Mouse (Mus musculus) lung, postnatal 4 days (tissue): ENCODE results near the gene Plekhm1.
A peak's percentile ranks its signal among the peaks of the same experiment; 100 is the strongest.
"Not testable (repeated sequence)": the region's sequence is repeated elsewhere in the genome, so short reads cannot be mapped to it uniquely, and the experiment has no call there.

Source experiments
- DNase-seq, 2 experiments: peaks; one replicate each; pipeline ENCODE4 v3.0.0; 2021

Gene Plekhm1

DNA sequence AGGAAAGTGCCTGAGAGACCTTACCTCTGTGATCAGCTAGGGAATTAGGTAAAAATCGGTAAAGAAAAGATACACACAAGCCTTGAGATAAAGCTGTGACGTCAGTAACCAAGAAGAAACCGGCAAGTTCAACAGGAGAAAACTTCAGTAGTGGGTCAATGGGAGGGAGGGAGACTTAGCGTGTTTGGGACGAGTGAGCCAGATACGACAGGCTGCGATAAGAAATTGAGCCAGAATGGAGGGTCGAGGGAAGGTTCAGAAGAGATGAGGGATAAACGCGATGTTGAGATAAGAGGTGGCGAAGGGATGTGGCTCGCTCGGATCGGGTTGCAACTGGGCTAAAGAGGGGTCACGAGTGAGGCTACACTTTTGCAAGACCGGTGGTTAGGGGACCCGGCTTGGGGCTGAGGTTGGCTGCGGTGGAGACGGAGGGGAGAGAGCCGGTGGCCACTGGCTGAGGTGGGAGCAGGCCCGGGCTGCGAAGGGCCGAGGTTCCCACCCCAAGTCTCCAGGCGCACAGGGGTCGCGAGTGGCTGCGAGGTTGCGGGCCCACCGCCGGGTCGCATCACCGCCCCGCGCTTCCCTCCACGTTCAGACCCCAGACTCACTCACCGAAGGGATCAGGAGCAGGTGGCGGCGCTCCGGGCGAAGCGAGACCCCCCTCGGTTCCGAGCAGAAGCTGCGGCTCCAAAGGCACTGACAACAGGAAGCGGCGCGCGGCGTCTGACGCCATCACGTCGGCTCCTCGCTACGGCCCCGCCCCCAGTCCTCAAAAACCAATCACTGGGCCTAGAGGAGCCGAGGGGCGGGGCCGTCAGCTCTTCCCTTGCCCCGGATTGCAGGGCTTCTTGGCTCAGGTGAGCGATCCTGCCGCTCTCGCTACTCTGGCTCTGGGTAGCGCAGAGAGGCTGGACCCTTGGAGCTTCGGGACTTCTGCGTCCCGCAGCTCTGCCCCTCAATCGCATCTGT is at the start of gene Plekhm1:
TSS of gene Plekhm1 (minus strand) at position 707 of the 969 bp plus-strand sequence.
- peak; percentile 96 for DNase-seq

DNA sequence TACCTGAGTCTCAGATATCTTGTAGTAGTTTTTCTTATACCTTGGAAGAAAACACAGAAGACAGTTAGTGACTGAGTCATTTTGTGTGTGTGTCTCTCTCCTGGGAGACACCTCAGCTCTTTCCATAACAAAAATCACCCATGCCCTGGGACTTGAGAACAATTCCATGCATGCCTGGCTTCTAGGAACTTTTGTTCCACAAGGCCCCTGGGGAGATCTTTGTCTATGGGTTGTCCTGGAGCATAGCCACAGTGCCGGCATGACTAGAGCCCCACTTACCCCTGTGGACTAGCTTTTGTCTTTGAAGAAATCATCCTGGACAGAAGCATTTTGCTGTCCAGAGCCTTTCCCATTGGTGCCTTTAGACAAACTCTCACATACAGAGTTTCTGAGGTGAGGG is 38.6 kb upstream of the Plekhm1 start:
- not testable (repeated sequence) for DNase-seq

DNA sequence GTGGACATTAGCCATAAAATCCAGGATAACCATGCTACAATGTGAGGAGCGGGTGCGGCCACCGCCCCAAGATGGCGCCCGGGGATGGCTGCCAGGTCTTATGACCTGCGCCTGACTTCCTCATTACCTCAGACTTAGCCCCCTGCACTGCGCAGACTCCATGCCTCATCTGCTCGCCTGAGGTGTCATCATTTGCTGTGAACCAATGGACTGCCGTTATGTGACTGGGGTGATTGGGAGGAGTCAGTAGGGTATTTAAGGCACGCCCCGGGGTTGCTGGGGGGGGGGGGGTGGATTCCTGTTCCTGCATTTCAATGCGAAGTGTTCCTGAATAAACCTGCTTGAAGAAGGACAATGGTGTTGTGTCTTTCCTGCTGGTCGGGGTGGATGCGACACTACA is 37.2 kb upstream of the Plekhm1 start:
- DNase-seq, result not testable (repeated sequence)

DNA sequence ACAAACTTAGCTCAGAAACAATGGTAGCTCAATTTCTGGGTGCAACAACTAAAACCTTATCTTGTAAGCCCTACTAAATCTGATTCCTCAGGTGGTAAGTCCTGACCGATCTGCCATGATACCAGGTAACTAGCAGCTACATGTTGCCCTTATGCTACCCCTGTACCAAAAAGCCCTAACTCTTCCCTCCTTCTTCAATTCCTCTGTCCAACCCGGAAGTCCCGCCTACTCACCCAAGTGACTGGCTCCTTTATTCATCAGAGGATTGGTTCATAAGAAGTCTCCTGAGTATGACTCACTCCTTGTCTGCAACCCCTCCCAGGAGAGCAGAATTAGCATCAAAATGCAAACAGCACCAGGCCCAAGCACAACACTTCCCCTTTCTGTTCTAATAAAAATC is 31.2 kb upstream of the Plekhm1 start:
- DNase-seq, result peak in 1 of 2 experiments; percentile 26

DNA sequence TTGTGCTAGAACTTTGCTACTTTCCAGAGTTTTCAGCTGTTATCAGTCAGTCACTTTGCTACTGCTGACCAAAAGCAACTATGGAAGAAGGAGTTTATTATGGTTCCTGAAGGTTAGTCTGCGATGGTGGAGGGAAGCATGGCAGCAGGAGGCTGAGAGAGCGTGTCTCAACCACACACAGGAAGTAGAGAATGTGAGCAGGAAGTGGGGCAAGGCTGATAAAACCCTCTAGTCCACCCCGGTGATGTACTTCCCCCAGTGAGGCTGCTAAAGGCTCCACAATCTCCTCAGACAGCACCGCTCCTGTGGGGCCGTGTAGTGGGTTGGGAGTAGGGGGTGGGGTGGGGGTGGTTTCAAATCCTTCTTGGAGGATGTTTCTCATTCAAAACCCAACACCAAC is 23.8 kb upstream of the Plekhm1 start:
- DNase-seq, result no peak

DNA sequence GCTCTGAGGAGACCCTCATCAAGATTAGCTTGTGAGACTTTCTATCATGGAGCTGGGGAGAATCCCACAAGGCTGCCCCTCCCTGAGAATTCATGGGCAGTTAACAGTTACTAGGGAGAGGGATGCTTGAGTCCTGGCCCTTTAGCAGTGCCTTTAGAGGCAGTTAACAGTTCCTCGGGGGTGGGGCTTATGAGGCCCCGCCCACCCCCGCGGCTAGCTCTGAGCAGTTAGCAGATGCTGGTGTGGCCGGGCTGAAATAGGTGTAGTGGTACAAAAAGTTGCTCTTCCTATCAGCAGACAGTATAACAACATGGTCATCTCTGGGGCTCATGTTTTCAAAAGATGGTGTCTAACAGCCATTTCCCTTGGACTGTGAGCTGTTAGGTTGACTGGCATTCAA is 12.5 kb upstream of the Plekhm1 start:
- DNase-seq, result no peak

DNA sequence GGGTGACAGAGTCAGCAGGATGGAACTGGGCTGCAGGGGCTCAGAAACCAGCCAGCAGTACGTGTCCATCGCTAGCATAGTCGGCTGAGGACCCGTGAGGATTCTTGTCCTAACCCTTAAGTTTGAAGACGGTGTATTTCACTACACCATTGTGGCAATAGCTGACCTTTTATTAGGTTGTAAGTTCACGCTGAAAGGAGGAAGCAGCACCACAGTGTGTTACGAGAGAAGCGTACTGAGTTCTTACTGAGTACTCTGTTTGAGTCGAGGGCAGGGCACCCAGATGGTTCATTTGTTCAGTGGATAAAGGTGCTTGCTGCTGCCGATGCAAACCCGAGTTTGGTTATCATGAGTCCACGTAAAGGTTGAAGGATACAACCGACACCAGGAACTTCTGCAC is 7.2 kb upstream of the Plekhm1 start:
- DNase-seq, result no peak

DNA sequence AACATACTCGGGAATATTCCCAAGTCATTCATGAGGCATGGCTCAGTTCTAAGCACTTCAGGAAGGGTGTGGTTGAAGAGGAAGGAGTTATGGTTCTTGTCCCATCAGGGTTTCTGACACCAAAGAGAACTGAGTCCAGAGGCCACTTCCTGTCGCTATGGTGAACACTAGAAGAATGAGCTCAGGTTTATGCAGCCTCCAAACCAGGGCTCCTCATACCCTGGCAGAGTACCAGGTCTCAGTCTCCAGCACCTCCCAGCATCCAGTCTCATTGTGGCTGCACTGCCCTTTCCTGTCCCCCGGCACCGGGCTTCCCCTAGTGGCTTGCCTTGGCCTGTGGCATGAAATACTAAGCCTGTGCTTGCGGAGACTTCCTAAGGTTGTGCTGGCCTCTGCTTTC is 6.7 kb upstream of the Plekhm1 start:
- DNase-seq, result no peak

DNA sequence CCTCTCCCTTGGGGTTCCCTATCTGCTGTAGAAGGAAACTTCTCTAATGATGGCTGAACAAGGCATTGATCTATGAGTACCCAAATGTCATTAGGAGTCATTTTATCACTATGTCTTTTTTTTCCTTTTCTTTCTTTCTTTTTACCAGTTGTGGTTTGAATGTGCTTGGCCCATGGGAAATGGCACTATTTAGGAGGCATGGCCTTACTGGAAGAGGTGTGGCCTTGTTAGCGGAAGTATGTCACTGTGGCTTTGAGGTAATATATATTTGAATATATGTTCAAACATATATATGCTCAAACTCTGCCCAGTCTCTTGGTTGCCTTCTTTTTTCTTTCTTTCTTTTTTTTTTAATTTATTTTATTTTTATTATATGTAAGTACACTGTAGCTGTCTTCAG is 1.0 kb upstream of the Plekhm1 start:
- no peak for DNase-seq

DNA sequence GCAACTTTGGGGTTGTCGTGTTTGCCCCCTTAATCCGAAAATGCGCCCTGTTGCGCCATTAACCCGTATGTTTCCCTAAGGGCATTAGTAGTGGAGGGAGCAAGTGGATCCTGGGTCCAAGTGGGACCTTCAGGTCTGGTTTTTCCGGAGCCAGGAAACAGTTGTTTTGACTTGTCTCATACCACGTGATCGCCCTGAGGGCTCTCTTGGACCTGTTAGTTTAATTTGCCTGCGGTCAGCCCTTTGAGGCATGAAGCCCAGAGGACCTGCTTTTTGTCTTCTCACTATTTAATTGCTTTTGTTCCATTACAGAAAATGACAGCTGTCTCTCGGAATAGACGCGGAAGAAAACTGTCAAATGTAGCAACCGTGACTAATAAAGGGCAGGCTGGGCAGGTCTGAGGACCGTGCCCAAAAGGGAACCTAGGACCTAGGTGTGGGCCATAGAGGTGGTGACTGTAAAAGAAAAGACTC is 500 bp upstream of the Plekhm1 start:
- DNase-seq, result peak in 1 of 2 experiments; percentile 50

DNA sequence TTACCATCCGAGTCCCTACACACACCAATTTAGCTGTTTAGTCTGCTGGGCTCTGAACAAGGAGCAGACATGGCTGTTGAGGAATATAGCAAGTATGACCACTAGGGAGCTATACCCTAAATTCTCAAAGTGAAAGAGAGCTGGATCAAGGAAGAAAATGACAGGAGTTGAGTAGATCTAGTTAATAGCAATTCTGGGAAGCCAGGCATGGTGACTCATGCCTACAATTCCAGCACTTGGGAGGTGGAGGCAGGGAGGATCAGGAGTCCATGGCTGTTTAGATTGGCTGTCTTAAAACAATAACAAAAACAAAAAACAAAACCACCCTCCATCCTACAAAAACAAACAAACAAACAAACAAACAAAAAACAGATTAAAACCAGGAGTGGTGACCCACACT is 1.2 kb downstream of the Plekhm1 start:
- no peak for DNase-seq

DNA sequence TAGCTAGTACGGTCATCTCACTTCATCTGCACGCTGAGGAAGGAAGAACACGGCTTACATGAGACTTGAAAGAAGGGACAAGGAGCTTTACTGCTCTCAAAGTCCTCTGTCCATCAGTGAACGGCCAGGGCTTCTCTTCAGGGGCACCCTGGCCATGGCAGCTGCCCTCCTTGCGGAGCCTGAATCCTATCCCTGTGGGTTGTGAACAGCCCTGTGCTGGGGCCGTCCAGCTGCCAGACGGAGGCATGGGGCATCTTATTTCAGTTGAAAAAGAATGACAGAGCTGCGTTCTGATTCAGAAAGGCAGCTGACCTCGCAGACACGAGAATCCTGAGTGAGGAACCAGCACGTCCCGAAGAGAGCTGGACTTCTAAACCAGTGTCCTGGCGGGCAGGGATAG is 3.6 kb downstream of the Plekhm1 start:
- no peak for DNase-seq

DNA sequence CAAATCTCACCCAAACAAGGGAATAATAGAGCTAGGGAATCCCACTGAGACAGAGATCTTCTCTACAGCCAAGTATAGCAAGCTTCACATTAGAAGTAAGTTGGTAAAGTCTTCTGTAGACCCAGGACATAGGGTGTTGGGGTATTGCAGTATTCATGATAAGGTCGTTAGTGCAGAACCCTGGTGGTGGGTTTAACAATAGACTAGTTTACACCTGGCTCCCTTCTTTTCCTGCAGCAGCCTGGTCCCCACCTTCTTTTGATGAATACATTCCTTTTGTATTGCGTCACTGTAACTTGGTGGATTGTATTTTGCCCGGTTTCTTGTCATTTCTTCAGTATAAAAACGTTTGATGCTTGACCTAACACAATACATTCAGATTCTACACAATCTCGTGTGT is 5.4 kb downstream of the Plekhm1 start:
- not testable (repeated sequence) for DNase-seq

DNA sequence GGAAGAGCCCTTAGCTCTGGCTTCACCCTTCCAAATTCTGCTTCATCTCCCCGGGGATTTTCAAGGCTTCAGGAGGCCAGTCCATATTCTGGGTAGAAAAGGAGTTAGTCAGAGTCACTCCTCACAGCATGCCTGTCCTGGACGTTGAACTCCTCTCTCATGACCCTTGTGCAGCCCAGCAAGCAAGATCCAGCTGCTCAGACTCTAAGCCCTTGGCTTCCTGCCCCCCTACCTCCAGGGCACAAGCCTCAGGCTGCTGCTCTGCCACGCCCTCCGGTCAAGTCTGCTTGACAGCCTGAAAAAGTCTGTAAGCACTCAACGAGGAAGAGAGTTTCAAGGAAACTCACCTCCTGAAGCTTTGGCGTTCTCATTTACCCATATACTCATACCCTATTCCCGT is 5.9 kb downstream of the Plekhm1 start:
- DNase-seq, result peak; percentile 44 to 76

DNA sequence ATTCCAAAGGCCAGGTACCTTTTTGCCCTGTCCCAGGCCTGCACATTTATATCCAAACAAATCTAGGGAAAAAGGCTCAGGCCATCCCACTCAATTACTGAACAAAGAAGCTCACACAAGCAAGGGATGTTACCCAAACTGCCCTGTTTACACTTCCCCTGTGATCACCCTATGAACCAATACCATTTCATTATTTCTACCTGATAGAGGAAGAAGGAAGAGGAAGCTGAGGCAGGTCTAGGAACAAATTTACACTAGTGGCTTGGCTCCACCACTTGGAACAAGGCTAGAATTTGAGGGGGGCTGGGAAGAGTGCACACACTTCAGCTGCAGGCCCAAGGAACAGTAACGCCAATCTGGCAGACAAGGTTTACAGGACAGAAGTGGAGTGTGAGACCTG is 6.7 kb downstream of the Plekhm1 start:
- DNase-seq, result no peak

DNA sequence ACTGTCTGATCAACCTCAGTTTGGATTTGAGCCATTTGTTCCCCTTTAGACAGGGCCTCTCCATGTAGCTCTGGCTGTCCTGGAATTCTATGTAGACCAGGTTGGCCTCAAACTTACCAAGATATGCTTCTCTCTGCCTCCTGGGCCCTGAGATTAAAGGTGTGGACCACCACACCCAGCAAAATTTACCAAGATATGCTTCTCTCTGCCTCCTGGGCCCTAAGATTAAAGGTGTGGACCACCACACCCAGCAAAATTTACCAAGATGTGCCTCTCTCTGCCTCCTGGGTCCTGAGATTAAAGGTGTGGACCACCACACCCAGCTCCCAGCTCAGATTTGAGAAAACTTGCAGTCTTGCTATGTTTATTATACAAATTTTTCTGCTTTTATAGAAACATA is 7.9 kb downstream of the Plekhm1 start:
- no peak for DNase-seq

DNA sequence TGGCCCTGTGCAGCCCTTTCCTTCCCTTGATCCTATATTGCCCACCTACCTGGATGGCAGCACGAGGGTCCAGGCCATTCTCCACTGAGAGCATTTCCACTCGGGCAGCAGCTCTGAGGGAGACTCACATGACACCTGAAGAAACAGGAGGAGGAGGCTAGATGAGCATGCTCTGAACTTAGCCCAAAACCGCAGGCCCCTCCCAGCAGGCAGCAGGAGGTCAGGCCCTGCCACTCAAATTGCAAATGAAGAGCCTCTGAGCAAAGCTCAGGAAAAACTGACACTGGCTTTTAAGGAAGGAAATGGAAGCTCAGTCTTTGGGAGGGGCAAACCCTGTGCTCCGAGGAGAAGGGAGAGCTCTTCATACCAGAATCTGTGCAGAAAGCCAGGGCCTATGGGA is 8.7 kb downstream of the Plekhm1 start:
- peak; percentile 32 to 40 for DNase-seq

DNA sequence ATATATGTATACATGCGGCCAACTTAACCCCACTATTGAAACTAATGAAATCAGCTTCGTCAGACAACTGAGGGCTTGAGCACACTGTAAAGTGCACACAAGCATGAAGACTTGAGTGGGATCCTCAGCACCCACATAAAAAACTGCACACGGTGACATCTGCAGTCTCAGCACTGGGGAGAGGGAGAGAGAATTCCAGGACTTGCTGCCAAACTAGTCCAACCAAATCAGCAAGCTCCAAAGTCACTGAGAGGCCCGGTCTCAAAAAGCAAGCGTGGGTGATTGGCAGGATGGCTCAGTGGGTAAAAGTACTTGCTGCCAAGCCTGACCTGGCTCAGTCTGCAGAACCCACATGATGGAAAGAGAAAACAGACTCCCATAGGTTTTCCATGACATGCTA is 9.7 kb downstream of the Plekhm1 start:
- no peak for DNase-seq

DNA sequence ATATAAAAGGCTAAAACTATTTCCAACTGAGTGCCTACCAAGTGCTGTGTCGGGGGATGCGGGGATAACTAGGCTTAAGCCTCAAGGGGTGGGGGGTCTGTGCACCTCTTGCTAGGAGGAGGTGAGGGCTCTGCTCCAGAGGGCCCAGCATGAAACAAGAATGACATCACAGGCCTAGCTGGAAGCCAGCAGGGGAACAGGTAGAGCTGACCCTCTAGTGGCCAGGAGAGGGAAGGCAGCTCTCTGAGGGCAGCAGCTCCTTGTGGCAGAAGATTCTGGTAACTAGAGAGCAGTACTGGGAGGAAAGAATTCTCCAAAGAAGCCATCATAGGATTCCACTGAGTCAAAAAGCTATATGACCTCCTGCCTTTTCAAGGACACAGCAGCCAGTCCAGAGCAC is 10.3 kb downstream of the Plekhm1 start:
- DNase-seq, result peak; percentile 70 to 79

DNA sequence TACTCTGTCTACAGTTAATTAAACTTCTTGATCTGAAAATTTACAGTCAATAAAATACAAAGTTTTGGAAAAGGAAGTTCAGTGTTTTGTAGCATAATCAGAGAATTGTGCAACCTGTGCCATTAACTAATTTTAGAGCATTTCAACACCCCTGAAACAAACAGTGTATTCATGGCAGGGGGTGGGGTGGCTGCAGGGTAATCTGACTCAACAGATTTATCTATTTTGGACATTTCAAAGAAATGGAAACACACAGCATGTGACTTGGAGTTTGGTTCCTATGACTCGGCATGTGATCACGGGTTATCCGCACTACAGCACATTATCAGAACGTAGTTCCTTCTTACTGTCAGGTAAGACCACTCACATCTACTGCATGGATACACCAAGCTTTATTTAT is 12.5 kb downstream of the Plekhm1 start:
- DNase-seq, result no peak

DNA sequence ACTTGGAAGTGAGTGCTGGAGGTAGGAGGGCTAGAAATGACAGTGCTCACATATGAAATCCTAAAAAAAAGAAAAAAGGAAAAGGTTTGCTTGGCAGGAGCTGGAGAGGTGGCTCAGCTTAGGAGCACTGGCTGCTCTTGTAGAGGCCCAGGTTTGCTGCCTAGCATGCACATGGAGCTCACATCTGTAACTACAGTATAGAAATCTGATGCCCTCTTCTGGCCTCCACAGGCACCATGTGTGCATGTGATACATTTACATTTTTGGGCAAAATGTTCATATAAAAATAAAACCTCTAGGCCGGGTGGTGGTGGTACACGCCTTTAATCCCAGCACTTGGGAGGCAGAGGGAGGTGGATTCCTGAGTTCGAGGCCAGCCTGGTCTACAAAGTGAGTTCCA is 13.4 kb downstream of the Plekhm1 start:
- peak in 1 of 2 experiments; percentile 33 for DNase-seq

DNA sequence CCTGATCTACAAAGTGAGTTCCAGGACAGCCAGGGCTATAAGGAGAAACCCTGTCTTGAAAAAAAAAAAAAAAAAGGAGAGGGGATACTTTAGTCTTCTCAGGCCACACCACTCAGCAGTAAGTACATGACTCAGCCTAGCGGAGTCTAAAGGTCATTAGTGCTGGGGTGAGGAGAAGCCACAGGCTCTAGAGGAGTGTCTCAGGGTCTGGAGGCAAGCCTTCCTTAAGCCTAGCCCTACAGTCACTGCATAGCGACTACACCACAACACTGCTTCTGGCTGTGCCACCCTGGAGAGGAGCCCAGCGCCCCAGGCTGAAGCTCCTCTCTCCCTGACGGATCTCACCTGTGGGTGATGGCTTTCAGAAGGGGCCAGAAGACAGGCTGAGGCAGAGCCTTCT is 15.8 kb downstream of the Plekhm1 start:
- DNase-seq, result no peak

DNA sequence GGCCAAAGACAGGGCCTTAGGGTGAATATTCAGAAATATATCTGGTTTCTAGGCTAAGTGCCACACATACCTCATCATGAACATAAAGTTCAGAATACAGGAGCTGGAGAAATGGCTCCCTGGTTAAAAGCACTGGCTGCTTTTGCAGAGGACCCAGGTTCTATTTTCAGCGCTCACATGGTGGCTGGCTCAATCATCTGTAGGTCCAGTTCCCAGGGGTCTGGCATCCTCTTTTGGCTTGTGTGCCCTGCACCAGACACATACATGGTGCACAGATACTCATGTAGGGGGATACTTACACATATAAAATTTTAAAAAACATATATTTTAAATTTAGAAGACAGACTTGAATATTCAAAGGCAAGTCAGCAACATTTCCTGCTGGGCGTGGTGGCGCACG is 16.3 kb downstream of the Plekhm1 start:
- DNase-seq, result no peak

DNA sequence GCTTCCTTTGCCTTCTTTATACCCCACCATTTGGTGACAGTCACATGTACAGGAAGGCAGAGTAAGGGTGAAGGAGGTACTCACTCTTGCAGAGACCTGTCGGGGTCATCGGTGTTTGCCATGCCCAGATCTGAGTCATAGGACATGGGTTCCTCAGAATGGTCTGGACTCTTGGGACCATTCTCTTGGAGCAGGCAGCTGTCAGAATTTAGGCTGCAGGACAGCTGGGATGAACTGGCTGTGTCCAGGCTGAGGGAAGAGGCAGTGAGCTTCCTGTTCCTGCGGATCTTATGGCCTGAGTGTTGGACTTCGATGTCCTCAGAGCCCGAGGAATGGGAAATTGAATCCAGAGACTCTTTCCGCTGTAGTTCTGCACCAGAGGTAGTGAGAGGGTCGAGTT is 17.9 kb downstream of the Plekhm1 start:
- DNase-seq, result no peak

DNA sequence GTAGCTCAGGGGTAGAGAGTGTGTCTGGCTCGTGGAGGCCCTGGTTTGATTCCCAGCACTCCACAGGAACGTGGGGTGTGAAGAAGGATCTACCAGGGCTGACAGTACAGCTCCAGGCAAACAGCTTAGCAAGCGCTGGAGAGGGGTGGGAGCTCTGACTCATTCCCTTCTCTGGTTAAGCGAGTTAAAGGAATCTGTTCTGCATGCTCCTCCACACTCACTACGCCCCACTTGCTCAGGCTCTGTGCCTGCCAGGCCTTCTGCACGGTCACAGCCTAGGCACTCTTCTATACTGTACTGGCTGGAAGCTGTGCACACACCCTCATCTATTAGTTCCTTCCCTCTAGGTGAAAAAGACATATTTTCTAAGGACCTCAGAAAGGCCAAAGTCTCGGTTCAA is 18.5 kb downstream of the Plekhm1 start:
- no peak for DNase-seq
